Mouse (Mus musculus): ENCODE measurements at regions not wholly inside any gene's neighbourhood (a gene's known extent, or its start where the extent isn't known, plus 50 kb on each side); places are given as distances from the start of the nearest gene placed in this dataset.

DNA sequence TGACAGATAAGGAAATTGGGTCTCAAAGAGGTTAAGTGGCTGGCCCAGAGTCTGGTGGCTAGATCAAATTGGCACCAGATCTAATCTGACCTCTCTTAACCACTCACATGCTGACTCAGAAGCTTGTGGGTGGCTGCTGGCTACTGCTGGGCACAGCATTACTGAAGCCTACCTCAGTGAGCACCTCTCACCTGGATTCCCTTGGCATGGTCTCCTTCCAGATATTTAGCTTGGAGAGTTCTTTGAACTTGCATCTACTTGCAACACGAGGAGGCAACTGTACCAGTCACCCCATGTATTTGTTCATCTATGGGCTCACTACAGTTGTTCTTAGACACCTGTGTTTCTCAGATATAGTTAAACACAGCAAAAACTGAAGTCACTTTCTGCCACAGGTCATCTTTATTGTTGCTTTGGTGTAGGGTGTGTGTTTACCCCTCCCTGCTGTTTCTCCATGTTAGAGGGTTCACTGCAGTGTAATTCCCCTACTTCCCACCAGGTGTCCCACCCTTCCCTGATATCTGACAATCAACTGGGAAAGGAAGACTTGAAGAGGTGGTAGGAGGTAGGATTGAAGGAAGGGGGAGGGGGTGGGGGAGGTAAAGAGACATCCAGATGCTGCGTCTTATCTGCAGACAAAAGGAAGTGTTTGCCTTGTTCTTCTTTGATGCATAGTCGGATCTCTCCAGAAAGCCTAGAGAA lies 133.7 kb upstream of the Camk1g start:
- TF ChIP-seq EP300 (IDR thresholded peaks at IDR 0.05; ENCODE audit: insufficient read depth, low read depth, low read length), result no peak
- TF ChIP-seq POLR2A (IDR thresholded peaks at IDR 0.05; ENCODE audit: insufficient read depth, low read depth, low read length), result no peak
- TF ChIP-seq CTCF (IDR thresholded peaks at IDR 0.05), result peak; percentile 78
